Mouse (Mus musculus): ENCODE data around the gene Cryzl1. TPM values are rescaled to one million over a fixed set of nuclear protein-coding genes. Genes with fewer than 3 reads are reported as not detected.
"Not testable (repeated sequence)": the region's sequence is repeated elsewhere in the genome, so short reads cannot be mapped to it uniquely, and the experiment has no call there.

Cryzl1 gene
- polyA plus RNA-seq, 1 experiment, result 41.2 TPM

GRCm38 (mm10) chr16:91647461-91648219 is 81.1 kb downstream of the Cryzl1 start, which contains the start of gene Son:
Son (plus strand) TSS chr16:91647506.
- peak within 1 kb of the TSS; percentile 96 for H3K27ac ChIP-seq (replicated peaks; ENCODE audit: low read depth, low read length)
- H3K4me3 ChIP-seq (ENCODE audit: insufficient read depth, low read depth, low read length), result peak within 1 kb of the TSS; percentile 71
- H3K4me1 ChIP-seq (ENCODE audit: control insufficient read depth, insufficient read depth, insufficient read length, low read length), result no peaks in the 10 kb centered on the region; the same call in 1 of the 2 replicates

GRCm38 (mm10) chr16:91646681-91647419 is 81.9 kb downstream of the Cryzl1 start, which contains the start of gene Gart:
Gart (minus strand) TSS chr16:91646952.
- H3K27ac ChIP-seq (replicated peaks; ENCODE audit: low read depth, low read length), result peak within 1 kb of the TSS; percentile 96
- H3K4me3 ChIP-seq (ENCODE audit: insufficient read depth, low read depth, low read length), result peak within 1 kb of the TSS; percentile 71
- no peaks in the 10 kb centered on the region for H3K4me1 ChIP-seq (ENCODE audit: control insufficient read depth, insufficient read depth, insufficient read length, low read length)

GRCm38 (mm10) chr16:91645995-91646602 is 82.7 kb downstream of the Cryzl1 start:
- H3K4me3 ChIP-seq (ENCODE audit: insufficient read depth, low read depth, low read length), result peak overlapping the region; percentile 64
- H3K4me1 ChIP-seq (ENCODE audit: control insufficient read depth, insufficient read depth, insufficient read length, low read length), result no peaks in the 10 kb centered on the region
- H3K27ac ChIP-seq (replicated peaks; ENCODE audit: low read depth, low read length), result no peak overlapping the region

- H3K27ac ChIP-seq (replicated peaks; ENCODE audit: low read depth, low read length); H3K4me3 ChIP-seq (ENCODE audit: insufficient read depth, low read depth, low read length): not testable (repeated sequence)
Measured at GRCm38 (mm10) chr16:91645420-91645819, 83.4 kb downstream of the Cryzl1 start.

GRCm38 (mm10) chr16:91644901-91645300 is 83.9 kb downstream of the Cryzl1 start:
- Histone ChIP-seq H3K4me3 (ENCODE audit: insufficient read depth, low read depth, low read length) (no peak overlapping the region), H3K27ac (replicated peaks; ENCODE audit: low read depth, low read length) (no peak overlapping the region), H3K4me1 (ENCODE audit: control insufficient read depth, insufficient read depth, insufficient read length, low read length) (no peaks in the 10 kb centered on the region)

More at GRCm38 (mm10) chr16:91645420-91645819, 83.4 kb downstream of the Cryzl1 start:
- not testable (repeated sequence) for H3K4me1 ChIP-seq (ENCODE audit: control insufficient read depth, insufficient read depth, insufficient read length, low read length)

- Histone ChIP-seq H3K4me3 (ENCODE audit: insufficient read depth, low read depth, low read length) (no peak overlapping the region), H3K27ac (replicated peaks; ENCODE audit: low read depth, low read length) (no peak overlapping the region), H3K4me1 (ENCODE audit: control insufficient read depth, insufficient read depth, insufficient read length, low read length) (no peaks in the 10 kb centered on the region)
Measured at GRCm38 (mm10) chr16:91640171-91640570, 88.6 kb downstream of the Cryzl1 start.

GRCm38 (mm10) chr16:91639636-91640035 is 89.1 kb downstream of the Cryzl1 start:
- Histone ChIP-seq H3K27ac (replicated peaks; ENCODE audit: low read depth, low read length) (no peak overlapping the region), H3K4me1 (ENCODE audit: control insufficient read depth, insufficient read depth, insufficient read length, low read length) (no peaks in the 10 kb centered on the region), H3K4me3 (ENCODE audit: insufficient read depth, low read depth, low read length) (no peak overlapping the region)

Other genes starting within 250 kb of the Cryzl1 start
- gene Ifnar1, start 243.7 kb downstream of the Cryzl1 start, polyA plus RNA-seq (2012; ENCODE audit: insufficient read depth, insufficient read length, missing spikeins), result 18.2 and 19.6 TPM in 2 replicates
- gene Ifngr2, start 181.9 kb downstream of the Cryzl1 start, polyA plus RNA-seq (2012; ENCODE audit: insufficient read depth, insufficient read length, missing spikeins), result 15.4 and 22.0 TPM in 2 replicates
- 71.4 and 79.6 TPM in 2 replicates for gene Tmem50b, start 131.2 kb downstream of the Cryzl1 start, polyA plus RNA-seq (2012; ENCODE audit: insufficient read depth, insufficient read length, missing spikeins)
- 20.4 and 32.7 TPM in 2 replicates for gene Dnajc28, start 109.9 kb downstream of the Cryzl1 start, polyA plus RNA-seq (2012; ENCODE audit: insufficient read depth, insufficient read length, missing spikeins)
- 46.7 and 51.5 TPM in 2 replicates for gene Gart, start 82.0 kb downstream of the Cryzl1 start, polyA plus RNA-seq (2012; ENCODE audit: insufficient read depth, insufficient read length, missing spikeins)
- 59.0 and 88.7 TPM in 2 replicates for gene Son, start 81.5 kb downstream of the Cryzl1 start, polyA plus RNA-seq (2012; ENCODE audit: insufficient read depth, insufficient read length, missing spikeins)
- 0.96 and 4.1 TPM in 2 replicates for gene Donson, start 40.2 kb downstream of the Cryzl1 start, polyA plus RNA-seq (2012; ENCODE audit: insufficient read depth, insufficient read length, missing spikeins)
- 35.6 and 57.0 TPM in 2 replicates for gene Itsn1, start 306 bp upstream of the Cryzl1 start, polyA plus RNA-seq (2012; ENCODE audit: insufficient read depth, insufficient read length, missing spikeins)

All from brown adipose tissue, adult 24 weeks (tissue).